Mouse (Mus musculus): ENCODE data around the gene Serinc5. TPM values are rescaled to one million over a fixed set of nuclear protein-coding genes. Genes with fewer than 3 reads are reported as not detected.

Serinc5 gene
- polyA plus RNA-seq, 2 experiments: 13.8 to 25.9 TPM

DNA sequence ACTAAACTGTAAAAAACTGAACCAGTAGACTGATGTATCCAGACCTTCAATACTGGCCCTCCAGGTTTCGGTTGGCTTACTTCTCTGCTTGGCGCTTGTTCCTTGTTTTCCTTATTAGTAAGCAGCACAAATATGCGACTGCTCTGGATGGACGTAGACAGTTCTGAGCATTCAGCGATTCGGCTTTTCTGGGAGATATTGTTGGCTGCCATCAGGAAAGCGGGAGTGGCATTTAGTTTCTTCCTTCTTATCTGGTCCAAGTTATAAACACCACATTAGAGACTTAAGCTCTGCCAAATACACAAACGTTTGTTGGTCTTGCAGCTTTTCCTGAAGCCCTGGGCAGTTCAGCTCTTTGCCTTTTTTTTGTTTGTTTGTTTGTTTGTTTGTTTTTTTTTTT is 5.6 kb downstream of the Serinc5 start:
- Histone ChIP-seq H3K36me3 (ENCODE audit: control insufficient read depth, insufficient read depth, low read length) (no peaks in the 10 kb centered on the region), H3K27ac (replicated peaks; ENCODE audit: low read depth, low read length) (no peak overlapping the region), H3K9me3 (ENCODE audit: control insufficient read depth, low read length) (no peaks in the 10 kb centered on the region), H3K27me3 (ENCODE audit: control insufficient read depth, insufficient read depth, low read length) (no peaks in the 10 kb centered on the region), H3K4me2 (replicated peaks; ENCODE audit: low read depth, low read length, severe bottlenecking) (no peak overlapping the region), H3K9ac (ENCODE audit: low read depth, low read length, severe bottlenecking) (no peak overlapping the region), H3K4me1 (ENCODE audit: control insufficient read depth, insufficient read depth, low read length) (peaks cover 3% of the 10 kb centered on the region; the same call in 1 of the 2 replicates), H3K4me3 (replicated peaks; ENCODE audit: low read length) (no peak overlapping the region)
- 94% methylated on average over 8 of the region's 8 CpGs for WGBS
- no peak for TF ChIP-seq POLR2A (IDR thresholded peaks at IDR 0.05; ENCODE audit: borderline replicate concordance, extremely low read depth, insufficient read depth, insufficient read length)
- DNase-seq (ENCODE audit: low spot score) (no peak), ATAC-seq (ENCODE audit: low FRiP score, low read depth) (no peak)

DNA sequence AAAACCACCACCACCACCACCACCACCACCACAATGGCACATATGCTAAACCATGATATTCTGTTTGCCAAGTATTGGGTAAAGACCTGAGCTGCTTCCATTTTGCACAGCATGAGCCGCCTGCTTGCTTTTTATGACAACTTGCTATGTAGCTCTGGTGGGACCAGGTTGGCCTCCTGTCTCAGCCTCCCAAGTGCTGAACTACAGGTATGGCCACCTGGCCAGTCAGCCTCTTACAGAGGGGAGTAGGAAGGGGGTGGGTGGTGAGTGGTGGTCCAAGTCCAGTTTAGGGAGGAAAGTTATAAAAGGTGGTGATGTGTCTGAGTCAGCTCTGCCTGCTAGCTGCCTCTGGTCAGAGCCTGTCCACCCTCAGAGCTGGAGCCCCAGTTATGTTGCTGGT is 15.3 kb downstream of the Serinc5 start:
- no peaks in the 10 kb centered on the region for H3K36me3 ChIP-seq (ENCODE audit: control insufficient read depth, insufficient read depth, low read length)
- no peak overlapping the region for H3K4me2 ChIP-seq (replicated peaks; ENCODE audit: low read depth, low read length, severe bottlenecking)
- H3K9ac ChIP-seq (ENCODE audit: low read depth, low read length, severe bottlenecking): no peak overlapping the region
- H3K4me1 ChIP-seq (ENCODE audit: control insufficient read depth, insufficient read depth, low read length): no peaks in the 10 kb centered on the region
- no peak for DNase-seq (ENCODE audit: low spot score)
- no peak for TF ChIP-seq POLR2A (IDR thresholded peaks at IDR 0.05; ENCODE audit: borderline replicate concordance, extremely low read depth, insufficient read depth, insufficient read length)
- 81% methylated on average over 1 of the region's 1 CpGs for WGBS
- no peak for ATAC-seq (ENCODE audit: low FRiP score, low read depth)
- no peaks in the 10 kb centered on the region for H3K9me3 ChIP-seq (ENCODE audit: control insufficient read depth, low read length)
- no peak overlapping the region for H3K4me3 ChIP-seq (replicated peaks; ENCODE audit: low read length)
- no peak overlapping the region for H3K27ac ChIP-seq (replicated peaks; ENCODE audit: low read depth, low read length)
- H3K27me3 ChIP-seq (ENCODE audit: control insufficient read depth, insufficient read depth, low read length): no peaks in the 10 kb centered on the region

DNA sequence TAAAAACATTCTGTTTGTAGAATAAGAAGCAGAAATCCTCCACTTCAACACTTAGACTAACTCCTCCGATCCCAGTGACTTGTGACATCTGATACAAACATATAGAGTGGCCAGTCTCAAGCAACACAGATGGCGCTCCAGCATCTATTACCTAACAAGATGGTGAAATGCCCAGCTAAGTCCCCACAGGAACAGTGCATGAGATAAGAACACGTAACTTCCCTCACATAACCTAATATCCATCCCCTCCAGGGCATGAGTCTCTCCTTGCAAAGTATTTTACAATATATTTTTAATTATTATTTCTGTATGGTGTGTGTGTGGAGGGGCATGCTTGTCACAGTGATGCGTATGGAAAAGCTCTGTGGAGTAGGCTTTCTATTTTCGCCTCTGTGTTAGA is 15.8 kb downstream of the Serinc5 start:
- H3K9me3 ChIP-seq (ENCODE audit: control insufficient read depth, low read length): no peaks in the 10 kb centered on the region
- H3K27ac ChIP-seq (replicated peaks; ENCODE audit: low read depth, low read length): no peak overlapping the region
- ATAC-seq (ENCODE audit: low FRiP score, low read depth): no peak
- no peak overlapping the region for H3K4me2 ChIP-seq (replicated peaks; ENCODE audit: low read depth, low read length, severe bottlenecking)
- no peaks in the 10 kb centered on the region for H3K27me3 ChIP-seq (ENCODE audit: control insufficient read depth, insufficient read depth, low read length)
- WGBS: 93% methylated on average over 5 of the region's 5 CpGs
- no peak for TF ChIP-seq POLR2A (IDR thresholded peaks at IDR 0.05; ENCODE audit: borderline replicate concordance, extremely low read depth, insufficient read depth, insufficient read length)
- DNase-seq (ENCODE audit: low spot score): no peak
- H3K4me1 ChIP-seq (ENCODE audit: control insufficient read depth, insufficient read depth, low read length): no peaks in the 10 kb centered on the region
- no peak overlapping the region for H3K4me3 ChIP-seq (replicated peaks; ENCODE audit: low read length)
- H3K36me3 ChIP-seq (ENCODE audit: control insufficient read depth, insufficient read depth, low read length): no peaks in the 10 kb centered on the region
- no peak overlapping the region for H3K9ac ChIP-seq (ENCODE audit: low read depth, low read length, severe bottlenecking)

DNA sequence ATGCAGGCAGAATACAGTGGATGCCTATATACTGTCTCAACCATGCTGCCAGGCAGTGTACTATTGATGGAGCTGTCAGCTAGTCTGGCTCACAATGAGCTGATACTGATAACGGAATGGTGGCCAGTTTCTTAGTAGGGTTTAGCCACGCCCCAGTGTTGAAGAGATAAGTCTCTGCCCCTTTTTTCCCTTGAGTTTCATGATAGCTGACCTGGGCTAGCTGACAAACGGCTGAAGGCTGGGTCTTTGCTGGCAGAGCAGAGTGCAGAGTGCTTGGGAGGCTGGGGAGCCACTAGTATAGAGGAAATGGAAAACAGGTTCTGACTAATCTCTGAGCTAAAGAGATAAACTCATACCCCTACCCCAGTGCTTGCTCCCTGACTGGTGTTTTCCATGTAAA is 18.6 kb downstream of the Serinc5 start:
- no peak overlapping the region for H3K9ac ChIP-seq (ENCODE audit: low read depth, low read length, severe bottlenecking)
- H3K27ac ChIP-seq (replicated peaks; ENCODE audit: low read depth, low read length): no peak overlapping the region
- H3K4me1 ChIP-seq (ENCODE audit: control insufficient read depth, insufficient read depth, low read length): 0 out of 2 replicates have a peak, but pooled peaks cover 4% of the 10 kb centered on the region
- H3K36me3 ChIP-seq (ENCODE audit: control insufficient read depth, insufficient read depth, low read length): no peaks in the 10 kb centered on the region
- 0 out of 2 replicates have a peak, but pooled peaks cover 3% of the 10 kb centered on the region for H3K27me3 ChIP-seq (ENCODE audit: control insufficient read depth, insufficient read depth, low read length)
- H3K4me2 ChIP-seq (replicated peaks; ENCODE audit: low read depth, low read length, severe bottlenecking): no peak overlapping the region
- no peak for TF ChIP-seq POLR2A (IDR thresholded peaks at IDR 0.05; ENCODE audit: borderline replicate concordance, extremely low read depth, insufficient read depth, insufficient read length)
- H3K4me3 ChIP-seq (replicated peaks; ENCODE audit: low read length): no peak overlapping the region
- WGBS: 86% methylated on average over 3 of the region's 3 CpGs
- no peak for ATAC-seq (ENCODE audit: low FRiP score, low read depth)
- no peak for DNase-seq (ENCODE audit: low spot score)
- H3K9me3 ChIP-seq (ENCODE audit: control insufficient read depth, low read length): no peaks in the 10 kb centered on the region

DNA sequence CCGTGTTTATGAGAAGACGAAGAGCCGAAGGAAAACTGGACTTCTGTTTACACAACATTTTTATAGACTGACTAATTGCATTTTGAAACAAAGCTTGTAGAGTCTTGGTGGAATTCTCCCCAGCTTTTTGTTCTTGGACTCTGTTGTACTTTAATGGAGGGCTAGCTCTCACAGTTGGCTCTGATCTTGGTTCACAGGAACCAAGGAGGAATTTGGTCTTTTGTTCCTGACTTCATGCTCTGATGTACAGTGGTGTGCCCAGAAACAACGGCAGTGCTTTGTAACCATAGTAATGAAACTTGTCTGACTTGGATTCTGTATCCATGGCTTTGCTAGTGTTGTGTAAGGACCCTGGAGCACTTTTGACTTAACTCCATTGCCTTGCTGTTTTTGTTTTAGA is 20.6 kb downstream of the Serinc5 start:
- H3K4me1 ChIP-seq (ENCODE audit: control insufficient read depth, insufficient read depth, low read length): peaks cover 14% of the 10 kb centered on the region
- H3K9me3 ChIP-seq (ENCODE audit: control insufficient read depth, low read length): no peaks in the 10 kb centered on the region
- no peak overlapping the region for H3K27ac ChIP-seq (replicated peaks; ENCODE audit: low read depth, low read length)
- DNase-seq (ENCODE audit: low spot score) (no peak), ATAC-seq (ENCODE audit: low FRiP score, low read depth) (no peak)
- no peak overlapping the region for H3K9ac ChIP-seq (ENCODE audit: low read depth, low read length, severe bottlenecking)
- TF ChIP-seq POLR2A (IDR thresholded peaks at IDR 0.05; ENCODE audit: borderline replicate concordance, extremely low read depth, insufficient read depth, insufficient read length): no peak
- 61% methylated on average over 4 of the region's 4 CpGs for WGBS
- H3K27me3 ChIP-seq (ENCODE audit: control insufficient read depth, insufficient read depth, low read length): 0 out of 2 replicates have a peak, but pooled peaks cover 3% of the 10 kb centered on the region
- no peak overlapping the region for H3K4me3 ChIP-seq (replicated peaks; ENCODE audit: low read length)
- no peaks in the 10 kb centered on the region for H3K36me3 ChIP-seq (ENCODE audit: control insufficient read depth, insufficient read depth, low read length)
- H3K4me2 ChIP-seq (replicated peaks; ENCODE audit: low read depth, low read length, severe bottlenecking): no peak overlapping the region

DNA sequence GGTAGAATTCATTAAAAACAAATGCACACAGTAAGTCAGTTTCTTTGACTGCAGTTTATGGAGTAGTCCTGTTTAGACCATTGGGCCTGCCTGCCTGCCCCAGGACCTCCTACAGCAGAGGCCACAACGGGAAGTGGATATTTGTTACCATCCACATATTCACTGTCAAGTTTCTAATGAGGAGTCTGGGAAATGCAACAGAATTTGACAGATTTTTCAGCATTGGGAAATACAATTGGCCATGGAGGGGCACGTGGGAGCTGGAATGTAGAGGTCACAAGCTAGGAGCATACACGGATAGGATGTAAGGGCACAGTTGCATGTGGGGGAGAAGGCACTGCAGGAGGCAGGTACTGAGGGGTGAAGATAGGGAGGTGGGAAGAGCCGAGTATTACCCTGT is 21.7 kb downstream of the Serinc5 start:
- no peak overlapping the region for H3K4me3 ChIP-seq (replicated peaks; ENCODE audit: low read length)
- H3K4me2 ChIP-seq (replicated peaks; ENCODE audit: low read depth, low read length, severe bottlenecking): no peak overlapping the region
- ATAC-seq (ENCODE audit: low FRiP score, low read depth) (no peak), DNase-seq (ENCODE audit: low spot score) (no peak)
- peaks cover 21% of the 10 kb centered on the region for H3K4me1 ChIP-seq (ENCODE audit: control insufficient read depth, insufficient read depth, low read length)
- no peaks in the 10 kb centered on the region for H3K9me3 ChIP-seq (ENCODE audit: control insufficient read depth, low read length)
- H3K27ac ChIP-seq (replicated peaks; ENCODE audit: low read depth, low read length): no peak overlapping the region
- no peaks in the 10 kb centered on the region for H3K36me3 ChIP-seq (ENCODE audit: control insufficient read depth, insufficient read depth, low read length)
- 31% methylated on average over 4 of the region's 4 CpGs for WGBS
- 0 out of 2 replicates have a peak, but pooled peaks cover 3% of the 10 kb centered on the region for H3K27me3 ChIP-seq (ENCODE audit: control insufficient read depth, insufficient read depth, low read length)
- H3K9ac ChIP-seq (ENCODE audit: low read depth, low read length, severe bottlenecking): no peak overlapping the region
- no peak for TF ChIP-seq POLR2A (IDR thresholded peaks at IDR 0.05; ENCODE audit: borderline replicate concordance, extremely low read depth, insufficient read depth, insufficient read length)

All from limb, embryonic 14.5 days (tissue).